Mouse (Mus musculus): ENCODE measurements around the gene Dhx15. TPM values are rescaled to one million over a fixed set of nuclear protein-coding genes. Genes with fewer than 3 reads are reported as not detected.

The Dhx15 gene
- polyA plus RNA-seq, 1 experiment from 2014 or later = 58.3 TPM

- Histone ChIP-seq H3K4me2 (ENCODE audit: low read depth, low read length) (no peak overlapping the region), H3K27ac (ENCODE audit: low read length) (no peak overlapping the region), H3K36me3 (ENCODE audit: control insufficient read depth, insufficient read depth) (peaks cover 4% of the 10 kb centered on the region; the same call in 1 of the 2 replicates), H3K9me3 (replicated peaks; ENCODE audit: control insufficient read depth, low read length) (no peaks in the 10 kb centered on the region), H3K27me3 (ENCODE audit: control insufficient read depth, insufficient read depth, low read depth, low read length) (no peaks in the 10 kb centered on the region), H3K4me1 (ENCODE audit: control insufficient read depth, low read depth, low read length) (no peaks in the 10 kb centered on the region), H3K4me3 (ENCODE audit: low read depth, low read length) (no peak overlapping the region), H3K9ac (ENCODE audit: low read depth, low read length) (no peak overlapping the region)
- 67% methylated on average over 1 of the region's 1 CpGs for WGBS (ENCODE audit: insufficient replicate concordance)
- ATAC-seq (ENCODE audit: low read depth) = no peak
Observed at GRCm38 (mm10) chr5:52177326-52177725, 13.0 kb downstream of the Dhx15 start.

- 13% methylated on average over 2 of the region's 2 CpGs for WGBS (ENCODE audit: insufficient replicate concordance)
- H3K36me3 ChIP-seq (ENCODE audit: control insufficient read depth, insufficient read depth) = peaks cover 22% of the 10 kb centered on the region
- ATAC-seq (ENCODE audit: low read depth) = no peak
Observed at GRCm38 (mm10) chr5:52168468-52168867, 21.8 kb downstream of the Dhx15 start.

DNA sequence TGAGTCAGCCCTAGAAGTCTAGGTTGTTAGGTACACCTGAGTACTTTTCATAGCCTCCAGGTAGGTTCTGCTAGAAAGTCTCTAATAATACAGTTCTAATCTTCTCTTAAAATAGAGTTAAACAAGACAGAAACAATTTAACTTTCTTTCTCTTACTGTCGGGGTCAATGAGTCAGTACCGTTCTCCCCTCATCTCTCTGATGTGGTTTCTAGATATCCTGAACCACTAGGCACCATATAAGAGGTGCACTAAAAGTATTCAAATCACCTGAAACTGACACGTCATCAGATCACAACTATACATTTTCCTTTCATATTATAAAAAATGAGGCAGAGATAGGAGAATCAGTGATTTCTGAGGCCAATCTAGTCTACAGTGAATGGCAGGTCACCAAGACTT, 41.2 kb downstream of the Dhx15 start:
- Histone ChIP-seq H3K4me2 (ENCODE audit: low read depth, low read length) (no peak overlapping the region), H3K4me3 (ENCODE audit: low read depth, low read length) (no peak overlapping the region), H3K9ac (ENCODE audit: low read depth, low read length) (no peak overlapping the region), H3K4me1 (ENCODE audit: control insufficient read depth, low read depth, low read length) (no peaks in the 10 kb centered on the region), H3K36me3 (ENCODE audit: control insufficient read depth, insufficient read depth) (peaks cover 18% of the 10 kb centered on the region), H3K27me3 (ENCODE audit: control insufficient read depth, insufficient read depth, low read depth, low read length) (no peaks in the 10 kb centered on the region), H3K27ac (ENCODE audit: low read length) (no peak overlapping the region), H3K9me3 (replicated peaks; ENCODE audit: control insufficient read depth, low read length) (no peaks in the 10 kb centered on the region)
- ATAC-seq (ENCODE audit: low read depth) = no peak
- 52% methylated on average over 3 of the region's 3 CpGs for WGBS (ENCODE audit: insufficient replicate concordance)

More at GRCm38 (mm10) chr5:52168468-52168867, 21.8 kb downstream of the Dhx15 start:
- no peaks in the 10 kb centered on the region for H3K27me3 ChIP-seq (ENCODE audit: control insufficient read depth, insufficient read depth, low read depth, low read length)
- H3K9me3 ChIP-seq (replicated peaks; ENCODE audit: control insufficient read depth, low read length) = no peaks in the 10 kb centered on the region
- no peaks in the 10 kb centered on the region for H3K4me1 ChIP-seq (ENCODE audit: control insufficient read depth, low read depth, low read length)
- H3K9ac ChIP-seq (ENCODE audit: low read depth, low read length) = no peak overlapping the region
- H3K4me2 ChIP-seq (ENCODE audit: low read depth, low read length) = no peak overlapping the region
- no peak overlapping the region for H3K27ac ChIP-seq (ENCODE audit: low read length)
- no peak overlapping the region for H3K4me3 ChIP-seq (ENCODE audit: low read depth, low read length)

DNA sequence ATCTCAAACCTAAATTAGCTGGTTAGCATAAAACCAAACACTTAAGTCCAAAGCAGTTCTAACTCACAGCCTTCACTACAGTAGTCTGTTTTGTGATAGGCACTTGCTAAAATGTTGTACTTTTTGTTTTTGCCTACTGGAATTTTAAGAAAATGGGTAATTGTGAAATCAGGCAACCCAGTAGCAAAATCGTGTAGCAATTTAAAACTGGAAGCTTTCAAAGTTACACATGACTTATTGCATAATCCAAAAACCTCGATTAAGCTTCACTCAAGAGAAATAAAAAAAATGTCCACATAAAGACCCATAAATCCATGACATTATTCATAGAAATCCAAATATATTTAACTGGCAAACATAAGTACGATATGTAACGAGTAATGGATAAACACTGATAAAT, 43.2 kb downstream of the Dhx15 start:
- ATAC-seq (ENCODE audit: low read depth) = no peak
- WGBS (ENCODE audit: insufficient replicate concordance) = 73% methylated on average over 4 of the region's 4 CpGs

GRCm38 (mm10) chr5:52145684-52146083, 44.6 kb downstream of the Dhx15 start:
- peaks cover 2% of the 10 kb centered on the region; the same call in 1 of the 2 replicates for H3K36me3 ChIP-seq (ENCODE audit: control insufficient read depth, insufficient read depth)
- no peak overlapping the region for H3K4me2 ChIP-seq (ENCODE audit: low read depth, low read length)
- no peaks in the 10 kb centered on the region for H3K4me1 ChIP-seq (ENCODE audit: control insufficient read depth, low read depth, low read length)
- H3K9ac ChIP-seq (ENCODE audit: low read depth, low read length) = no peak overlapping the region
- no peaks in the 10 kb centered on the region for H3K9me3 ChIP-seq (replicated peaks; ENCODE audit: control insufficient read depth, low read length)
- H3K27me3 ChIP-seq (ENCODE audit: control insufficient read depth, insufficient read depth, low read depth, low read length) = no peaks in the 10 kb centered on the region
- WGBS (ENCODE audit: insufficient replicate concordance) = 61% methylated on average over 6 of the region's 6 CpGs
- H3K4me3 ChIP-seq (ENCODE audit: low read depth, low read length) = no peak overlapping the region
- no peak overlapping the region for H3K27ac ChIP-seq (ENCODE audit: low read length)
- ATAC-seq (ENCODE audit: low read depth) = no peak

More for the DNA sequence above, 43.2 kb downstream of the Dhx15 start:
- no peak overlapping the region for H3K4me3 ChIP-seq (ENCODE audit: low read depth, low read length)
- H3K27ac ChIP-seq (ENCODE audit: low read length) = no peak overlapping the region
- H3K9me3 ChIP-seq (replicated peaks; ENCODE audit: control insufficient read depth, low read length) = no peaks in the 10 kb centered on the region
- peaks cover 9% of the 10 kb centered on the region for H3K36me3 ChIP-seq (ENCODE audit: control insufficient read depth, insufficient read depth)
- H3K27me3 ChIP-seq (ENCODE audit: control insufficient read depth, insufficient read depth, low read depth, low read length) = no peaks in the 10 kb centered on the region
- H3K4me1 ChIP-seq (ENCODE audit: control insufficient read depth, low read depth, low read length) = no peaks in the 10 kb centered on the region
- H3K9ac ChIP-seq (ENCODE audit: low read depth, low read length) = no peak overlapping the region
- H3K4me2 ChIP-seq (ENCODE audit: low read depth, low read length) = no peak overlapping the region

- no peaks in the 10 kb centered on the region for H3K27me3 ChIP-seq (ENCODE audit: control insufficient read depth, insufficient read depth, low read depth, low read length)
- H3K9me3 ChIP-seq (replicated peaks; ENCODE audit: control insufficient read depth, low read length) = no peaks in the 10 kb centered on the region
- no peak overlapping the region for H3K4me3 ChIP-seq (ENCODE audit: low read depth, low read length)
- no peaks in the 10 kb centered on the region; the same call in 1 of the 2 replicates for H3K36me3 ChIP-seq (ENCODE audit: control insufficient read depth, insufficient read depth)
- 58% methylated on average over 9 of the region's 9 CpGs for WGBS (ENCODE audit: insufficient replicate concordance)
- no peak for ATAC-seq (ENCODE audit: low read depth)
- H3K4me1 ChIP-seq (ENCODE audit: control insufficient read depth, low read depth, low read length) = no peaks in the 10 kb centered on the region; the same call in 1 of the 2 replicates
- no peak overlapping the region for H3K9ac ChIP-seq (ENCODE audit: low read depth, low read length)
- H3K4me2 ChIP-seq (ENCODE audit: low read depth, low read length) = no peak overlapping the region
- no peak overlapping the region for H3K27ac ChIP-seq (ENCODE audit: low read length)
Observed at GRCm38 (mm10) chr5:52141936-52142335, 48.4 kb downstream of the Dhx15 start.

DNA sequence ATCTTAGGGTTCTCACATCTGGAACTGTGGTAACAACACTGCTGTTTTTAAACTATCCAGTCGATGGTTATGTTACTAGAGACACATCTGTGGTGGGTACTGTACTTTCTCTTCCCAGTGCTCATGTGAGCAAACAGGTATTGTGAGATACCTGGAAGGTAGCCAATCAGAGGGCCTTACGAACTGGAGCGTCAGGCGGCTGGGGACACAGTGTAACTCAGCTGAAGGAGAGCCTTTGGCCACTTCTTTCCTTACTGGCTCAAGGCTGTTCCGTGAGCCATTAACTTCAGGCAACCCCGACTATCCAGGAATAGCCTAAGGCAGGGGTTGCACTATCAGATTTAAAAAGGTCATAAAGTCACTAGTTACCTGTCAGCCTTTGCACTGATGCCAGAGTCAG, 51.5 kb downstream of the Dhx15 start:
- Histone ChIP-seq H3K9me3 (replicated peaks; ENCODE audit: control insufficient read depth, low read length) (no peaks in the 10 kb centered on the region), H3K9ac (ENCODE audit: low read depth, low read length) (no peak overlapping the region), H3K4me3 (ENCODE audit: low read depth, low read length) (no peak overlapping the region), H3K4me2 (ENCODE audit: low read depth, low read length) (no peak overlapping the region), H3K36me3 (ENCODE audit: control insufficient read depth, insufficient read depth) (no peaks in the 10 kb centered on the region; the same call in 1 of the 2 replicates), H3K27ac (ENCODE audit: low read length) (no peak overlapping the region), H3K27me3 (ENCODE audit: control insufficient read depth, insufficient read depth, low read depth, low read length) (no peaks in the 10 kb centered on the region), H3K4me1 (ENCODE audit: control insufficient read depth, low read depth, low read length) (no peaks in the 10 kb centered on the region; the same call in 1 of the 2 replicates)
- no peak for ATAC-seq (ENCODE audit: low read depth)
- 71% methylated on average over 6 of the region's 6 CpGs for WGBS (ENCODE audit: insufficient replicate concordance)

DNA sequence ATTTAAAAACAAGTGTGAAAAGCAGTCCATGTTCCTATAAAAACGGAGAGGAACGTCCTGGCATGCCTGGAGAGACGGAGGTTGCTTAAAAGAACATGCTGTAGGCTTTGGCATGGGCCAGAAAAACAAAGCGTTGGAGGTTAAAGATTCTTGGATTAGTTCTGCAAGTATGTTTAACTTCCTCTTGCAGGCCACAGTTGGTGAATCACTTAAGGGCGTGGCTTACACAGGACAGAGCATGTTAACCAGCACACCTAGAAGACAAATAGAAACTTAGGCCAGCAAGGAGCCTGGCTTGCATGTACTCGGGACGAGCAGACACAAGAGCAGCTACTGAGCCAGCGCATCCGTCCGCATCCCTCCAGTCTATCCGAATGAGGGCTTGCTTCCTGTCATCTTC, 52.2 kb downstream of the Dhx15 start:
- H3K36me3 ChIP-seq (ENCODE audit: control insufficient read depth, insufficient read depth) = no peaks in the 10 kb centered on the region
- no peak overlapping the region for H3K4me2 ChIP-seq (ENCODE audit: low read depth, low read length)
- H3K9ac ChIP-seq (ENCODE audit: low read depth, low read length) = no peak overlapping the region
- no peak overlapping the region for H3K27ac ChIP-seq (ENCODE audit: low read length)
- H3K4me3 ChIP-seq (ENCODE audit: low read depth, low read length) = no peak overlapping the region
- WGBS (ENCODE audit: insufficient replicate concordance) = 65% methylated on average over 11 of the region's 11 CpGs
- H3K9me3 ChIP-seq (replicated peaks; ENCODE audit: control insufficient read depth, low read length) = no peaks in the 10 kb centered on the region
- no peaks in the 10 kb centered on the region; the same call in 1 of the 2 replicates for H3K4me1 ChIP-seq (ENCODE audit: control insufficient read depth, low read depth, low read length)
- no peaks in the 10 kb centered on the region for H3K27me3 ChIP-seq (ENCODE audit: control insufficient read depth, insufficient read depth, low read depth, low read length)
- no peak for ATAC-seq (ENCODE audit: low read depth)

DNA sequence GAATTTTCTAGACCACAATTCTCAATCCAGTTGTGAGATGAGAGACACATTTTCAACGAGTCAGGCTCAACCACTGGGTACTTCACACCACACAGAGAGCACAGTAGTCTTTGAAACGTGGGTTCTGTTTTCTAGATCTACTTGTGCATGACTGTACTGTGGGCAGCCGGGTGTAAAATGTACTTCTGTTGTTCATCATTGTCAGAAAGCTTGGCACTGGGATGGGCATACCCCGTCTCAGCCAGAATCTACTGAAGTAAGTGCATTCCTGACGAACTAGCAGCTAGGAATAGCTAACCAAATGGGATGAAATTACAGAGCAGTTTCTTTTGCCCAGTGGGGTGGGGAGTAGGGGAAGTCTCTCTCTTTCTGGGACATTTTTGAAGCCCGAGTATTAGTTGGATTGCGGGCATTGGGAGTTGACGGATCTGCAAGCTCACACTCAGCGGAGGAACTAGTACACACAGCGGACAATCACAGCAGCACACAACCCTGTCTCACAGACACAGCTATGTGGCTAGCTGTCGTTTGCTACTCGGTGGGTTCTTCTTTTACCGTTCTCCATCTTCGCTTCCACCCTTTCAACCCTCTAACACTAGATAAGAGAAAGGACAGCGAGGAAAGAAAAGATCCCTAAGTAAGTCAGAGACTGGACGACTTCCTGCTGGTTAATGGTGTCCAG, 54.7 kb downstream of the Dhx15 start:
- Histone ChIP-seq H3K4me2 (ENCODE audit: low read depth, low read length) (no peak overlapping the region), H3K9ac (ENCODE audit: low read depth, low read length) (no peak overlapping the region), H3K9me3 (replicated peaks; ENCODE audit: control insufficient read depth, low read length) (no peaks in the 10 kb centered on the region), H3K4me3 (ENCODE audit: low read depth, low read length) (no peak overlapping the region), H3K27ac (ENCODE audit: low read length) (no peak overlapping the region), H3K36me3 (ENCODE audit: control insufficient read depth, insufficient read depth) (no peaks in the 10 kb centered on the region), H3K27me3 (ENCODE audit: control insufficient read depth, insufficient read depth, low read depth, low read length) (no peaks in the 10 kb centered on the region), H3K4me1 (ENCODE audit: control insufficient read depth, low read depth, low read length) (no peaks in the 10 kb centered on the region; the same call in 1 of the 2 replicates)
- ATAC-seq (ENCODE audit: low read depth) = no peak
- WGBS (ENCODE audit: insufficient replicate concordance) = 72% methylated on average over 16 of the region's 16 CpGs

All from liver, embryonic 16.5 days (tissue).